Mouse (Mus musculus): ENCODE measurements at regions not wholly inside any gene's neighbourhood (a gene's known extent, or its start where the extent isn't known, plus 50 kb on each side); places are given as distances from the start of the nearest gene placed in this dataset.

GRCm38 (mm10) chr6:12168533-12168932 lies 260.9 kb downstream of the Phf14 start:
- TF ChIP-seq CTCF (IDR thresholded peaks at IDR 0.05; ENCODE audit: low read depth) (no peak), EP300 (optimal IDR thresholded peaks at IDR 0.05) (no peak)
